Mouse (Mus musculus) lung, adult 18-20 months (tissue): ENCODE results near the gene Skap1.
"Not testable (repeated sequence)": the region's sequence is repeated elsewhere in the genome, so short reads cannot be mapped to it uniquely, and the experiment has no call there.

ENCODE experiments used
- DNase-seq, 2 experiments: peaks; one replicate each; pipeline ENCODE4 v3.0.0; 2022; ENCODE audit warnings: mixed read lengths in 2 of 2

The Skap1 gene

DNA sequence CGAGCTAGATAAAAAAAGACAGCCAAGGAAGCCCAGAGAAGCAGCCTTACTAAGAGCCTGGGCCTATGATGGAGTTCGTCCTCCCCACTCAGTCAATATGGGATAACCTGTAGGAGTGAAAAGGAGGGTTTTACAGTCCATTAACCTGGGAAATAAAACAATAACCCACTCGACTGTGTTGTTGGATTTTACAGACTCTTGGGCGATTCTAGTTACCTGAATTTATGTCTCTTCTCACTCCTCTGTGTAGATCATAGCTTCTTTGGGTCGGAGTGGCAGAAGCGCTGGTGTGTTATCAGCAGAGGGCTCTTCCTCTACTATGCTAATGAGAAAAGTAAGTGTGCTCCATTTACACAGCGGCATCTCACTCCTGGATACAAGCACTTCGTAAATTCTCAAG is 239.4 kb downstream of the Skap1 start:
- no peak for DNase-seq

DNA sequence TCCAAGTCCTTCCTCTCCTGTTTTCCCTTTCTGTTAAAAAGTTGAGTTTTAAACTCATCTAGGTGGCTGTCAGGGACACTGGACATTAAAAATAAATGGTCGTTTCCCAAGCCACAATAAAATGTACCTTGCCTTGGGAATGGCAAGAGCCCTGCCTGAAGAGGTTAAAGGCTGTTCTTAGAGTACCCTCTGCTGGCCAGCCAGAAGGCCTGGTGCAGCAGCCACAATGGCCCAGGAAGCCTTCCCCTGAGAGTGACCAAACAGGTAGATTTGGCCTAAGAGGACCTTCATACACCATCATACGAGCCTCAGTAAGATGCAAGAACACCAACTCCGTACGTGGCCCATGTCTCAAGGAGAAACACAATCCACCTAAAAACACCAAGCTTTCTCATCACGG is 246.9 kb downstream of the Skap1 start:
- DNase-seq, result no peak

DNA sequence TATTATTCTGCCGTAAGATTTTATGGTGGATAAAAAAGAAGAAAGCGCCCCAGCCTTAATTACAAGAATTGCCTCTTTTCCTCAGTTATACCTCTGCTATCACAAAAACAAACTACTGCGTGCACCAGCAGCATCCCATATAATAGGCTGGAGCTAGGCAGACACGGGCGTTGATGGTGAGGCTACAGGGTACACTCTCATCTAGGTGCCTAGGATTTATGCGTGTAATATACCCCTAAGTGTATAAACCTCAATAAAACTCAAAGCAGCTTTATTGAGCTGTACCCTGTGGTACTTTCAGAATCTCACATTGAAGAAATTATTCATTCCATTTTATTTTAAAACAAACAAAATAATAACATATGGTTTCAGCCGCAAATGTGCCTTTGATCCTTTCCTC is 247.3 kb downstream of the Skap1 start:
- DNase-seq, result no peak

DNA sequence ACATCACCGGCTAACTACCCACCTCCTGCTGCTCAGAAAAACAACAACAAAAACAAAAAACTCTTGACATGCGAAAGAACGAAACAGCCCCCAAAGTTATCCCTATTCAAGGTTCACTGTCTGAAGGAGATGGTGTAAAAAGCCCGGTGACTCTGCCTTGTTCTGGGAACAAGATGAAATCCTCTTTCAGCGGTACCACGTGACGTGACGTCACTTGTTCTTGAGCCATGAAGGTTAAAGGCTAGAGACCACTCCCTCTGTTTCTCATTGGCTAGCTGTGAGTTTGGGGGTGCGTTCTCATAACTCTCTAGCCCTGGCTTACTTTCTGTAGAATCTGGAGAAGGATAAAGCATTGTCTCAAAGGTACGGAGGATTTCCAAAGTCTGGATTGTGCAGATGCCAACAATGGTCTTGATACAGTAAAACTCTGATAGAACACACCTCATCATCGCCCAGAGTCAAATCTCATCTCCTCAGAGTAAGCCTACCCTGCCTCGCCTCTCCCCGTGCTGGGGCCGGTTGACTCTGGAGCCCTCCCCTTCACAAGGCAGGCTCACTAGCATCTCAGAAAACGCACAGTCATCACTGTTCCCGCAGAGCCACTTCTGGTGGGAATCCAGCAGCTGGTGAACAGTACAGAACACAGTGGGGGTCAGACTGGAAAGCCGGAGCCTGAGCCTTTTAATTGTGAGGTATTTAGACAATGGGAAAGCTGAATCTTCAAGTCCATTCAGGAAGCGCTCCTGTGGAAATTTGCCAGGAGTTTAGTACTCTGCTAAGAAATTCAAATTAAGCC is 249.0 kb downstream of the Skap1 start:
- no peak for DNase-seq

DNA sequence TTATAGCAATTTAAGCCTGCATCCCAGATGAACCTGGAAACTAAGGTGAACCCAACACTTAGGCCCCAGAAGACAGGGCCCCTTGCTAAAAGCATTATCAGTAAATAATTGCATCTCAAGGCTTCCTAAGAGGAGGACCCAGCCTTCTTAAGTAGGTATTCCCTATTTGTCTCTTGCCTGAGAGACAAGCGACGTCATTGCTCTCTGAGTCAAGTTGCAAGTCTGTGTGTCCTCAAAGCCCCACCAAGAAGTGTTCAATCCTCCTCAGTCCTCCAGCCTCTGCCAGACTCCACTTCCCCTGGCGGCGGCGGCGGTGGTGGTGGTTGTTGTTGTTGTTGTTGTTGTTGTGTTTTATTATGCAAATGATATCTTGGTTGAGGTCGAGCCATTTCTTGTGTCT is 249.6 kb downstream of the Skap1 start:
- no peak for DNase-seq

DNA sequence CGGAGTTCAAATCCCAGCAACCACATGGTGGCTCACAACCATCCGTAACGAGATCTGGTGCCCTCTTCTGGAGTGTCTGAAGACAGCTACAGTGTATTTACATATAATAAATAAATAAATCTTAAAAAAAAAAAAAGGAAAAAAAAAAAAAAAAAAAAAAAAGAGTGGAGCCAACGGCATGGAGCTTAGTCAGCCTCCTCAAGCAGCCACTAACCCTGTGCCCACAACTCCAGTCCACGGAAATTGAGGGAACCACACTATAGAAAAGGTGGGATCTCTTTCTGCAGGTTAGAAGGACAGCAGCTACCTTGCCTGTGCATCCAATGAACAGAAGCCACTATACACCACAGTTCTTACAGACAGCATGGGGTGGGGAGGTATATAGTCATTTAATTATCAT is 250.8 kb downstream of the Skap1 start:
- DNase-seq, result not testable (repeated sequence)

GRCm38 (mm10) chr11:96718609-96719008 is 254.2 kb downstream of the Skap1 start:
- DNase-seq, result no peak

DNA sequence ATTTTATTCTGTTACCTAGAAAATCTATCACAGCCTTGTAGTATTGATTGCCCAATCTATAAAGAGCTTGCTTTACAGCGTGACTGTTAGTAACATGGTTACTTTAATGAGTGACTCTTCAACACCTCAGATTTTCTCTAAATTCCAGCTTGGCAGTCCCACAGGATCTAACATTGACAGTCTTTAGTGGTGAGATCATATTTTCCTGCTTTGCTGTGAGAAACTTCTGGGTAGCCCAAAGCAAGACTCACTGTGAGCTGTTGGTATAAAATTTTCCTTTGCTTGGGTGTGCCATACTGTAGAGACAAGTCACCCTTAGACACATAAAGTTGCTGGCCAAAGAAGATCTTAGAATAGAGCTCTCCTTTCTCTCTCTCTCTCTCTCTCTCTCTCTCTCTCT is 261.4 kb downstream of the Skap1 start:
- no peak for DNase-seq

DNA sequence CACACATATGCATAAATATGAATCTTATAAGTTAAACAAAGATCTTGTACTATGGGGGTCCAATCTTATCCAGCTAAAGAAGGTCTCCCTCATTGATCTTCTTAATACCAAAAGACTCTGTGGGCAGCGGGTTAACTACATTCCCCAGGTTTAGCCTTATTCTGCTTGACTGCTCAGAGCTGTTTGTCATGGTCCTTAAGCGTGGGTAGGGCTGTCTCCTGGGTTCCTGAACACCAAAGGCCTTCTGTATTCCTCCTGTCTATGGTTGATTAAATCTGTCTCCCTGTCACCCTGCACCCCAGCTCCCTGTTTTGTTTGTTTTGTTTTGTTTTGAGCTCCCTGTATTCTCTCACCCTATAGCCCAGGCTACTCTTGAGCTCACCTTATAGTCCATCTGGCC is 264.2 kb downstream of the Skap1 start:
- no peak for DNase-seq

DNA sequence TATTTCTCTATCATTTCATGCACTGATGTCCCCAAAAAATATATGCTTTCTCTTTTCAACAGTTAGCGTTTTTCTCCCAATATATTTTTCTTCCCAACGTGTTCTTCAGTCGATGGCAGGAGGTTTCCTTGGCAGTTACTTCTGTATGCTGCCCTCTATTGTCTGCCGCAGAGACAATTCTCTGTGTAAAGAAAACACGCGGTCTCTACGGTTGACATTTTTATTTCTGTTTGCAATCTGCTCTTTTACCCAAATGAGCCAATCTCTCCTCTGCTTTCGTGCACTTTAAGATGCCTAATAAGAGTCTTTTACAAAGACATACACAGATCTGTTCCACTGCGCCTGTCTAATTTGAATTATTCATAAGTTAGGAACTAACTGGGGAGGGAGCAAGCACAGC is 265.1 kb downstream of the Skap1 start:
- no peak for DNase-seq

DNA sequence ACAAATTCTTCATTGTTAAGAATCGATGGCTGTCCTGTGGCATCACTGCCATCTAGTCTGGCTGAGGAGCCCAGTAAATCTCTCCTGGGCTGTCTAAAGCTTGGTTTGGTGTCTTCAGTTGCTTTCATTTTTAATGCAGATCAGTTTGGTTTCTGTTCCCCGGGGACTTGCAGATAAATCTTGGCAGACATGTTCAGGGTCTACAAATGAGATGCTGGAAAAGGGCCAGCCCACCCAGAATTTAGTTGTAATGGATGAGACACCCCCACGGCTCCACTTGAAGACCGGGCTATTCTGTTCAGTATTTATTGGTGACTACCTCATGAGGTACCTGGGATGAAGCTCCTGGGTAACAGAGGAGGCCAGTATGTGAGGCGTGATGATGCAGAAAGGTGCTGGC is 265.9 kb downstream of the Skap1 start:
- DNase-seq, result no peak

DNA sequence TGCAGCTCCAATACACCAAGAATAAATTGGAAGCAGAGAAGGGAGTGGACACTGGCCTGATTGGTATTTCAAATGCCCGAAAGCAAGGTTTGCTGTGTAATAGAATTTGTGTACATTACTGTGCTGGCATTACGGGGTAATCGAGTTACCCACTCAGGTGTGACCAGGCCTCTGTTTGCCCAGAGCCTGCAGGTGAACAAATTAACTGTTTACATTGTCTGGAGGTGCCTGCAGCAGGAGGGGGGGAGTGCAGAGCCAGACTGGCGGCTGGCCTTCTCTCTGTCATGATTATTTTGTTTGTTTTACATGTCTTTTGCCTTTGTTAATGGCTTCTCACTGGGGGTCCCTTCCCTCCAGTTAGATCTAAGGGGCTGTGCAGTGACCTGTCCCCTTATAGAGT is 268.3 kb downstream of the Skap1 start:
- DNase-seq, result peak in 1 of 2 experiments; percentile 15

GRCm38 (mm10) chr11:96735908-96736307 is 271.5 kb downstream of the Skap1 start:
- DNase-seq, result peak; percentile 46 to 50

DNA sequence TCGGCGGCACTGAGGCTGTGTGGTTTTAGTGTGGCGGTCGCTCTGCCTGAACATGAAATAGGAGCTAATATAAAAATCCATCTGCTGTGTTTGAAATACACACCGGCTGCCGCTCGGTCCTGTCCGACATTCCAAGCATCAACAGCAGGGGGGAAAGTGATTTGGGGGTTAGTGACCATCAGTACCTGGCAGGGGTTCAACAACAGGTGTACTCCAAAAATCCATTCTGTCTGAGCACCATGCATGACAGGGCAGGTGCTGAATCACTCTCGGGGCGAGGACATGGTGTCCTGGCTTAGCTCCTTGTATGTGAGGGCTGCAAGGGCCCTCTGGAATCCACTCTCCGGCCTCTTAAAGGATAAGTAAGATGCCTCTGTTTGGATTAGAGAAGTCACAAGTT is 272.0 kb downstream of the Skap1 start:
- DNase-seq, result peak; percentile 66 to 80

GRCm38 (mm10) chr11:96737673-96738471 is 273.5 kb downstream of the Skap1 start:
- DNase-seq, result no peak

DNA sequence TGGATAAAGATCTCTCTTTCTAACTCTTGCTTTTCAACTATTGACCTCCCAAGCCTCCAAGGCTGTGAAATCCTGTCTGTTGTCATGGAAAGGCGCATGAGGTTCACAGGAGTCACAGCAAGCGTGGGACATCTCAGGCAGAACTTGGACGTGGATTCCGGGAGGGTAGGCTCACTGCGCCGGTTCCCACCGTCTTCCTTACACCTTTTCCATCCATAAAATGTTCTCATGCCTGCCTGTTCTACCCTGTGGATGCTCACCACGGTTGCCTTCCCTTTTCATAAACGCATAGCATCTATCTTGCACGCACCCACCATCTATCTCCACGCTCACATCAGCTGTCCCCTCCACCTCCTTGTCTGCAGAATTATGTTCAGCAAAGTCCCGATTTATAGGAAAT is 276.4 kb downstream of the Skap1 start:
- DNase-seq, result no peak

DNA sequence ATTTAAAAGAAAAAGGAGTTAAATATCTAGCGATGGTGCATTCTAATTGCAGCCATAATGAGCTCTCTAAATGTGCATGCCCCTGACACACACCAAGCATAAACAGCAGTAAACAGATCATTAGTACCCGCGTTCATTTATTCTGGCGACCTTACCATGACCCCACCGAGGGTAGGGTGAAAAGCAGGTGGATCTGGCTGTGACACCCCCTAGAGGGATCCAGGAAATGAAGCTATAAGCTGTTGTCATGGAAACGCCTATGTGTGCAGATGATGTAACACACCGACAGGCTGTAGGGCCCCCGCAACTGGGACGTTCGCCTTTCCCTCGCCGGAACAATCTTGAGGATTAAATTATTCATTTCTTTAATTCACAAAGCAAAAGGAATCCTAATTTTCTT is 277.6 kb downstream of the Skap1 start:
- no peak for DNase-seq

DNA sequence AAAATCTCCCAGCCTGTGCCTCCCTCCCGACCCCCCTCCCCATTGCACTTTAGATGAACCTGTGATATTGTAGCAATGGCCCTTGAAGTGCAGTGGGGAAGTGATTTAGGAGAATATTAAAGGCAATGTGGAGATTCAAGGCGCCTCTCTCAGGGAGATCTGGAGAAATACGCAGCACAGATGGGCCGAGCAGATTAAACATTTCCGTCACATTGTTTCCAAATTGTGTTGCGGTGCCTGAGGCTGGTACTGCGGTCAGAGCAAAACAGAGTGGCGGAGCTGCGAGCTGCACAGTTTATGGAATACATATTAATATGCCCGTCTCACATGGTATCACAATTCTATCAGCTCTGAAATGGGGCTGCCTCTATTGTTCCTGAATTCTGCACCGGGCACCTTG is 278.6 kb downstream of the Skap1 start:
- DNase-seq, result no peak

DNA sequence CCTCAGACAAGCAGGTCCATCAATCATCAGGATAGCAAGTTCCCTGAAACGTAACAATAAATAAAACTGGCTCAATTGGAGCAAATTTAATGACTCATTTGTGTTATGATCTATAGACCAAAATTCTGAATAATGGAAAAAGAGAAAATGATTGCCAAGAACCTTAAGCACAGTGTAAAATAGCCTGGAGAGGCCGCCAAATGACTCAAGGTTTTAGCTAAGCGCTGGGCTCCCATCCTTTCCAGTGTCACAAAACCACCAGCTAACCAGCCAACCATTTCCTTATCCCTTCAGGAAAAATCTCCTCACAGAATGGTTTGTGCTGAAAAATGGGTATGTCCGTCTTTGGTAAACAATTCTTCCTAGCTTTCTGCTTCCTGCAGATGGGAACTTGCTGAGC is 279.5 kb downstream of the Skap1 start:
- no peak for DNase-seq

DNA sequence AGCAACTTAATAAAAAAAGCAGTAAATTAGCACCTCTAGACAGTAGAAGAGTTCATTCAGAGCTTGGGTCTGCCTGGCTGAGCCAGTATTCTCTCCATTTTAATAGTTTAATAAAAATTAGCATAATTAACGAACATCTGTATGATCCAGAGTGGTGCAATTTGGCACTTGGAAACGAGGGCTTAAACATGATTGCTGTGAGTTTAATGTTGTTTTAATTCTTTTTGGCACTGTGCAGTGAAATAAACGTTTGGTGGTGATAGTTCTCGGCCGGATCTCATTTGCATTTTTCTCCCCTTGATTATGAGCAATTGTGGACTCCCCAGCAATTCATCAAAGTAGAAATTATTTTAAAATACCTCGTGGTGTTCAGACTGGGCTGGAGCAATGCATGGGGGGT is 282.3 kb downstream of the Skap1 start:
- DNase-seq, result no peak

GRCm38 (mm10) chr11:96747555-96747954 is 283.2 kb downstream of the Skap1 start:
- no peak for DNase-seq

DNA sequence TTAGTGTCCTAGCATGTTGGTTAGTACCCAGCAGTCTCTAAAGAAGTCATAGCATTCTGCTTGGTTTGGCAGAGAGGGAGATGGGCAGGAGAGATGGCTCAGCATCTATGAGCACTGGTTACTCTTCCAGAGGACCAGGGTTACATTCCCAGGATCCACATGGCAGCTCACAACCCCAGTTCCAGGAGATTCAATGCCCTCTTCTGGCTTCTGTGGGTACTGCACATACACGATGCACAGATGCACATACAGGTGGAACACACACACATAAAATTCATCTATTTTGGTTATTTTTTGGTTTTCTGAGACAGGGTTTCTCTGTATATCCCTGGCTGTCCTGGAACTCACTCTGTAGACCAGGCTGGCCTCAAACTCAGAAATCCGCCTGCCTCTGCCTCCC is 290.9 kb downstream of the Skap1 start:
- DNase-seq, result no peak

DNA sequence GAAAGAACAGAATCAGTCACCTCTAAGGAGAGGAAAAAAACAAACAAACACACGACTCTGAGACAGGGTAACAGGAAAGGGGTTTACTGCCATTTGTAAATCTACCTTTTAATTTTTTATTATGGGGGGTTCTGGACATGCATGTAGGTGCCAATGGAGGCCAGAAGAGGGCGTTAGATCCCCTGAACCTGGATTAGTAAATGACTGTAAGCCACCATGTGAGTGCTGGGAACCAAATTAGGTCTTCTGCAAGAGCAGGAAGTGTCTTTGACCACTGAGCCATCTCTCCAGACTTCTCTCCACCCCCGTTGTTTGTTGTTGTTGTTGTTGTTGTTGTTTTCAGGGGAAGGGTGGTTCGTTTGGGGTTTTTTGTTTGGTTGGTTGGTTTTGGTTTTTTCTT is 293.0 kb downstream of the Skap1 start:
- no peak for DNase-seq

DNA sequence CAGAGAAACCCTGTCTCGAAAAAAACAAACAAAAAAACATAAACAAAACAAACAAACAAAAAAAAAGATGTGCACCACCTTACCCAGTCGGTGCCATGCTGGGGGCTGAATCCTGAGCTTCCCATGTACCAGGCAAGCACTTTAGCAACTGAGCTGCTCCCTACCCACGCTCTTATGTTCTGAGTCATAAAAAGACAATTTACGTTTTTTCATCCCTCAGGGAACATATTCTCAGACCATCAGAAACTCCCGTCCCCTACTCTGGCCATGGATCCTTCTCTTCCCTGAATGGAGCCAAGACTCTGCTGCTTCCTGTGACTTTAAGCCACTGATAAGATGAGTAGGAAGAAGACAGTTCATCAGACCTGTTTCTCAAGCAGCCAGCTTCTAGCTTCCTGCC is 294.0 kb downstream of the Skap1 start:
- no peak for DNase-seq
